Mouse (Mus musculus) lung, postnatal 25 days (tissue): ENCODE data around the gene Vmn1r2.
"Not testable (repeated sequence)": the region's sequence is repeated elsewhere in the genome, so short reads cannot be mapped to it uniquely, and the experiment has no call there.

ENCODE experiments used
- DNase-seq: peaks from one replicate; pipeline ENCODE4 v3.0.0; 2022; ENCODE audit warnings: low spot score

Gene Vmn1r2

GRCm38 (mm10) chr4:3167020-3167419 is at the start of gene Vmn1r2:
Gene Vmn1r2, plus strand, starts transcription at chr4:3167320.
- not testable (repeated sequence) for DNase-seq

GRCm38 (mm10) chr4:3147926-3148325 is 19.2 kb upstream of the Vmn1r2 start:
- not testable (repeated sequence) for DNase-seq

GRCm38 (mm10) chr4:3153320-3153719 is 13.8 kb upstream of the Vmn1r2 start:
- peak; percentile 1 for DNase-seq

GRCm38 (mm10) chr4:3164429-3164828 is 2.7 kb upstream of the Vmn1r2 start:
- DNase-seq, result not testable (repeated sequence)

GRCm38 (mm10) chr4:3165046-3165445 is 2.1 kb upstream of the Vmn1r2 start:
- peak; percentile 3 for DNase-seq

GRCm38 (mm10) chr4:3174586-3174985 is 7.5 kb downstream of the Vmn1r2 start:
- DNase-seq, result not testable (repeated sequence)

- not testable (repeated sequence) for DNase-seq
Observed at GRCm38 (mm10) chr4:3175756-3176155, 8.6 kb downstream of the Vmn1r2 start.

GRCm38 (mm10) chr4:3176195-3176594 is 9.1 kb downstream of the Vmn1r2 start:
- not testable (repeated sequence) for DNase-seq

GRCm38 (mm10) chr4:3176746-3177490 is 9.8 kb downstream of the Vmn1r2 start:
- DNase-seq, result peak; percentile 1

- not testable (repeated sequence) for DNase-seq
Observed at GRCm38 (mm10) chr4:3185258-3185657, 18.1 kb downstream of the Vmn1r2 start, which contains the start of gene Vmn1r3. Gene Vmn1r3, minus strand, starts transcription at chr4:3185358.

- DNase-seq, result not testable (repeated sequence)
Observed at GRCm38 (mm10) chr4:3209643-3210217, 42.6 kb downstream of the Vmn1r2 start.

- not testable (repeated sequence) for DNase-seq
Observed at GRCm38 (mm10) chr4:3213349-3213748, 46.2 kb downstream of the Vmn1r2 start.

GRCm38 (mm10) chr4:3216382-3216781 is 49.3 kb downstream of the Vmn1r2 start:
- not testable (repeated sequence) for DNase-seq
